Mouse (Mus musculus) liver, postnatal 0 days (tissue): ENCODE results near the gene Slit3. TPM values are rescaled to one million over a fixed set of nuclear protein-coding genes. Genes with fewer than 3 reads are reported as not detected.

ENCODE experiments used
- ATAC-seq: fragments of 200-750 bp; cut with Nextera tagmentation; 2 replicates; pipeline ENCODE4 v1.8.0; 2017; ENCODE audit warnings: mild to moderate bottlenecking, moderate library complexity
- DNase-seq: peaks from one replicate; pipeline ENCODE4 v3.0.0-alpha.2; 2016
- H3K27ac ChIP-seq: fragments of 300-500 bp; sonication (generic); 2 replicates; pipeline ENCODE4 v1.5.1; 2014; ENCODE audit warnings: antibody characterized with exemption, moderate library complexity, mild to moderate bottlenecking, low read depth
- H3K27me3 ChIP-seq: fragments of 300-500 bp; sonication (generic); 2 replicates; pipeline ENCODE4 v1.6.1; 2014; ENCODE audit warnings: low read length, control low read depth, mixed read lengths; ENCODE audit not compliant: insufficient read depth
- H3K36me3 ChIP-seq: fragments of 300-500 bp; sonication (generic); replicated peaks from 2 replicates; pipeline ENCODE4 v1.6.1; 2014; ENCODE audit warnings: mild to moderate bottlenecking, control low read depth, low read length, moderate library complexity, mixed read lengths; ENCODE audit not compliant: insufficient read depth
- H3K4me1 ChIP-seq: fragments of 300-500 bp; sonication (generic); 2 replicates; pipeline ENCODE4 v1.6.1; 2014; ENCODE audit warnings: antibody characterized with exemption, mild to moderate bottlenecking, control low read depth; ENCODE audit not compliant: insufficient read depth
- H3K4me2 ChIP-seq: fragments of 300-500 bp; sonication (generic); 2 replicates; pipeline ENCODE4 v1.6.1; 2014; ENCODE audit warnings: low read depth, mild to moderate bottlenecking, low read length, moderate library complexity, mixed read lengths
- H3K4me3 ChIP-seq: fragments of 300-500 bp; sonication (generic); 2 replicates; pipeline ENCODE4 v1.5.1; 2014; ENCODE audit warnings: low read depth, low read length
- H3K9ac ChIP-seq: fragments of 300-500 bp; sonication (generic); replicated peaks from 2 replicates; pipeline ENCODE4 v1.6.1; 2014; ENCODE audit warnings: mild to moderate bottlenecking, moderate library complexity
- H3K9me3 ChIP-seq: fragments of 300-500 bp; sonication (generic); 2 replicates; pipeline ENCODE4 v1.6.1; 2016; ENCODE audit warnings: mild to moderate bottlenecking, control low read depth, low read length, mixed read lengths
- CTCF ChIP-seq: sonication (generic); IDR thresholded peaks from 2 replicates; pipeline ENCODE4 v1.5.1; 2016; ENCODE audit warnings: antibody characterized with exemption, low read depth
- EP300 ChIP-seq: IDR thresholded peaks from 2 replicates; pipeline ENCODE4 v1.6.1; 2016; ENCODE audit warnings: antibody characterized with exemption, low read depth, mild to moderate bottlenecking
- WGBS: fragments of 180-500 bp; shearing (Covaris S2); extraction: QIAGEN DNeasy Blood & Tissue Kit; methylation state at CpG from one replicate; pipeline ENCODE4 v1.1.7; 2014; ENCODE audit not compliant: insufficient replicate concordance; 5-methylcytosine and 5-hydroxymethylcytosine counted together
- polyA plus RNA-seq: library from polyadenylated mRNA; unstranded; fragments of >200 nt; fragmentation: Nextera tagmentation; extraction: Ambion mirVana; gene quantifications from 2 replicates; pipeline ENCODE4 v1.2.1, GENCODE M21; 2015

The Slit3 gene
- polyA plus RNA-seq, 1 experiment from 2014 or later = 0.20 TPM

DNA sequence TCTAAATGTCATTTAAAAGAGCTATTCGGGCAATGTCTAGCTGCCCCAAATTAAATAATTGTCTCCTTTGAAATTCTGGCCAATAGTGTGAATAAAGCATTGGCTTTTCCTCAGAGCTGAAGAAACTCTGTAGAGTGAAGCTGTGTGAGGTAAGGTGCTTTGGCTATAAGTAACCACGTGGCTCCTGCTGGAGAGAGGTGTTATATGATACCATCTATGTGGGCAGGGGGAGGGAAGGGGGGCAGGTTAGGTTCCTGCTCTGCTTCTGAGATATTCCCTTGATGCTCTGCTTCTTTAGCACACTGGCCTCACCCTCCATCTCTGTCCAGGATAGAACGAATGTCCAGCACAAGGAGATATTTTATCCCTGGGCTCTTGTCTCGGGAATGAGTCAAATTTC lies 242.0 kb downstream of the Slit3 start:
- H3K4me3 ChIP-seq = no peak overlapping the region
- no peaks in the 10 kb centered on the region for H3K27me3 ChIP-seq
- H3K27ac ChIP-seq = no peak overlapping the region
- no peaks in the 10 kb centered on the region for H3K9me3 ChIP-seq
- no peak overlapping the region for H3K9ac ChIP-seq
- TF ChIP-seq EP300 = no peak
- H3K36me3 ChIP-seq = no peaks in the 10 kb centered on the region
- no peaks in the 10 kb centered on the region for H3K4me1 ChIP-seq
- DNase-seq = no peak
- no peak for ATAC-seq
- H3K4me2 ChIP-seq = no peak overlapping the region
- 64% methylated on average over 4 of the region's 4 CpGs for WGBS

DNA sequence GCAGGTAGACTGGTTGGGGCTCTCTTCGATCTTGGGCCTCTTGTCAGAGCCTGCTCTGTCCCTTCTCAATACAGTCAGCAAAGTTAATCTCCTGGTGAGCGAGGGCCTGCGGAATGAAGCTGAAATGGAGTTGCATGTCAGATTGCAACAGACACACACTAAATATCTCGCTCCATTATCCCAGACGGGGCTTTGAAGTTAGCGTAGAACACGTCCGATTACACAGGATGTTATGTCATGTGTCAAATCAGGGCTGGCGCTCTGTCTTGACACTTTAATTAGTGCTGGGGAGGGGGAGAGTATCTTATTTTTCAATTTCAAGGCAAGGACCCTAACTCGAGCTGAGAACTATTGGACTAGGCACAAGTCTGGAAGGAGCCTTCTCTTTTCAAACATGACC lies 243.4 kb downstream of the Slit3 start:
- ATAC-seq (no peak), DNase-seq (no peak)
- TF ChIP-seq CTCF (no peak), EP300 (no peak)
- Histone ChIP-seq H3K9me3 (no peaks in the 10 kb centered on the region), H3K36me3 (no peaks in the 10 kb centered on the region), H3K27me3 (no peaks in the 10 kb centered on the region), H3K4me1 (no peaks in the 10 kb centered on the region), H3K4me3 (no peak overlapping the region), H3K9ac (no peak overlapping the region), H3K4me2 (no peak overlapping the region), H3K27ac (no peak overlapping the region)
- 73% methylated on average over 10 of the region's 10 CpGs for WGBS

DNA sequence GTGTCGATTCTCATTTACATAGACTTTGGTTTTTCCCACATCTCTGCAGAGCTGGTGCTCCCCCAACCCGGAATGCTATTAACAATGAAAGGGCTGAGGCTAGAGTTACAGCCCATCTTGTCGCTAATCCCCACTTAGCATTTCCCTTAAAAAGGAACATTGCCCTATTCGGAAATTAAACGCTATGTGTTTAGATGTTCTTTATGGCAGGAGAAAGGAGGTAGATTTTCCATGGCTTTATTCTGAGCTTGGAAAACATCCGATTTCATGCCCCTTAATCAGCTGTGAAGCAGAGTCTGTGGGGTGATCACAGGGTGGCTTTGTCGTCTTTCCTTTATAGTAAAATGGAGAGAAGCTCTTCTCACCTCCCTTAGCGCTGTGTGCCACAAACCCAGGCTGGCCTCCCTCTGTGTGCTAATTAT lies 244.5 kb downstream of the Slit3 start:
- no peak overlapping the region for H3K4me2 ChIP-seq
- TF ChIP-seq EP300 = no peak
- TF ChIP-seq CTCF = no peak
- no peaks in the 10 kb centered on the region for H3K4me1 ChIP-seq
- H3K4me3 ChIP-seq = no peak overlapping the region
- ATAC-seq (no peak), DNase-seq (no peak)
- no peak overlapping the region for H3K9ac ChIP-seq
- no peaks in the 10 kb centered on the region for H3K36me3 ChIP-seq
- WGBS = 25% methylated on average over 8 of the region's 8 CpGs
- no peak overlapping the region for H3K27ac ChIP-seq
- H3K9me3 ChIP-seq = no peaks in the 10 kb centered on the region
- no peaks in the 10 kb centered on the region for H3K27me3 ChIP-seq

DNA sequence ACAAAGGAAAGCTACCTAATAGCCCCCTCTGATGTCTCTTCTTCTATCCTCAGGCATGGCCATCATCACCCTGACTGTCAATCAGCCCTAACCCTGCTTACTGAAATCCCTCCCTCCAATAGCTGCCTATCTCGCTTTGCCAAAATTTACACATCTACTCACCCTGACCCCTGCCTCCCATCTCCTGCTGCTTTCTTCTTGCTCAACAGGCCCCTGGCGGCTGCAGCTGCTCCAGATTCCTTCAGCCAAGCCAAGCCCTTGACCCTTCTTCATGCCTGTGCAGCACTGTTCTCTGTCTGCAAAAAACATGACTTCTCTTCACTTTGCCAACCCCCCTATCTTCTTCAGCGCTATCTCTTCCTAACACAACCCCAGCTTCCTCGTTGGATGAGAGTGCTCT lies 245.6 kb downstream of the Slit3 start:
- Histone ChIP-seq H3K27me3 (no peaks in the 10 kb centered on the region), H3K27ac (no peak overlapping the region), H3K36me3 (no peaks in the 10 kb centered on the region), H3K9ac (no peak overlapping the region), H3K4me2 (no peak overlapping the region), H3K4me1 (no peaks in the 10 kb centered on the region), H3K4me3 (no peak overlapping the region), H3K9me3 (no peaks in the 10 kb centered on the region)
- DNase-seq (no peak), ATAC-seq (no peak)
- TF ChIP-seq EP300 (no peak), CTCF (no peak)
- WGBS = 68% methylated on average over 4 of the region's 4 CpGs

DNA sequence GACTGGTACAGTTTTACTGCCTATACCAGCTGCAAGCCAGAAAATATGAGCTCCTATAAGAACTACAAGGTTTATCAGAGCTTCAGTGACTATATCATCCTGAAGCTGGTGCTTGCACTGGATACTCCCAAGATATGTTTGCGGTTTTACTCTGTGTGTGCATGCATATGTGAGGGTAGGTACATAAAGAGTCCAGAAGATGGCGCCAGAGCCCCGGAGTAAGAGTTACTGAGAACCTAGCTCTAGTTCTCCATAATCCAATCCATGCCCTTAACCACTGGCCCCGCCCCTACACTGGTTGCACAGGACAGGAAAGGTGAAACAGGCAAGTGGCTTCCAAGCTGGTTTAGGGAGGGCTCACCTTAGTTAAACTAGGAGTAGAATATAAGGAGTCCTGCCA lies 246.2 kb downstream of the Slit3 start:
- Histone ChIP-seq H3K4me1 (no peaks in the 10 kb centered on the region), H3K4me3 (no peak overlapping the region), H3K27ac (no peak overlapping the region), H3K27me3 (no peaks in the 10 kb centered on the region), H3K4me2 (no peak overlapping the region), H3K9ac (no peak overlapping the region), H3K9me3 (no peaks in the 10 kb centered on the region), H3K36me3 (no peaks in the 10 kb centered on the region)
- TF ChIP-seq EP300 = no peak
- 0 out of 2 replicates have a peak, but pooled peaks have one; percentile 25 for TF ChIP-seq CTCF
- ATAC-seq (no peak), DNase-seq (peak; percentile 24)
- 79% methylated on average over 4 of the region's 4 CpGs for WGBS

DNA sequence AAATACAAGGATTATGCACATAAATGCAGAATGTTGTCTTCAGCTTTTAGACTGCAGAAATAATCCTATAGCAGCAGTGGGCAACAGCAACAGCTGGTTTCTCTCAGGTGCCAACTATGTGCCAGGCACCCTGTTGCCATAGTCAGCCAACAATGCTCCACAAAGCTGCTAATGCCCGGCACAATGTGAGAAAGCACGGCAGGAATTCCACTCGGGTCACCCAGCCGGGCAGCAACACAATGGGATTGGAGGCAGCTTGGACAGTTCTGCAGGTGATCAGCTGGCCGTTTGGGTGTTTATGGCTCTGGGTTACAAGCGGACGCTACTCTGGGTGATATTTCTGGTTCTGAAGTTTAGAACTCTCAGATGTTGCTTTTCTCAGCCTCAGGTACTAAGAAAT lies 248.9 kb downstream of the Slit3 start:
- ATAC-seq (no peak), DNase-seq (no peak)
- H3K27me3 ChIP-seq = no peaks in the 10 kb centered on the region
- H3K9me3 ChIP-seq = peaks cover 3% of the 10 kb centered on the region; the same call in 1 of the 2 replicates
- no peak overlapping the region for H3K4me2 ChIP-seq
- TF ChIP-seq EP300 (no peak), CTCF (no peak)
- H3K9ac ChIP-seq = no peak overlapping the region
- H3K4me3 ChIP-seq = no peak overlapping the region
- H3K4me1 ChIP-seq = no peaks in the 10 kb centered on the region
- no peaks in the 10 kb centered on the region for H3K36me3 ChIP-seq
- H3K27ac ChIP-seq = no peak overlapping the region
- WGBS = 54% methylated on average over 7 of the region's 7 CpGs

DNA sequence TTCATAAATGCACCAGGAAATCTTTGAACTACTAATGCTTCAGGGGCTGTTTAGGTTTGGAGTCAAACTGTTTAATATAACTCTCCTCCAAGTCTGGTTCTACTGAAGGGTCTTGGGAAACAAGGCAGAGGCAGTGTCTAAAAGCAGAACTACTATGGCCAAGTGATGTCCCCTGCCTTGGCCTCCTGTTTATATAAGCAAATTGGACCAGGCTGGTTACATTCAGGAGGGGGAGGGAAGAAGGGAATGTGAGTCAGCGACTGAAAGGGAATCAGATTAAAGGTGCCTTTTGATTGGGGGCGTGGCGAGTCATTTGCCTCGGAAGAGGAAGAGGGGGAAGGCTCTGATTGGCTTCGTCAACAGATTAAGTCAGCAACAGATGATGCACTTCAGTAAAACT lies 249.7 kb downstream of the Slit3 start:
- 30% methylated on average over 5 of the region's 5 CpGs for WGBS
- DNase-seq (no peak), ATAC-seq (no peak)
- Histone ChIP-seq H3K4me2 (no peak overlapping the region), H3K4me1 (no peaks in the 10 kb centered on the region), H3K27ac (no peak overlapping the region), H3K9ac (no peak overlapping the region), H3K9me3 (peaks cover 3% of the 10 kb centered on the region; the same call in 1 of the 2 replicates), H3K36me3 (no peaks in the 10 kb centered on the region), H3K4me3 (no peak overlapping the region), H3K27me3 (no peaks in the 10 kb centered on the region)
- no peak for TF ChIP-seq CTCF
- TF ChIP-seq EP300 = no peak
